Mouse (Mus musculus) 3134 (cell line): ENCODE data around the gene Nprl3.
"Not testable (repeated sequence)": the region's sequence is repeated elsewhere in the genome, so short reads cannot be mapped to it uniquely, and the experiment has no call there.

Source experiments
- DNase-seq: peaks from one replicate; pipeline ENCODE4 v3.0.0-alpha.2; 2011; ENCODE audit warnings: low spot score; ENCODE audit not compliant: insufficient read length; ENCODE audit errors: extremely low read depth

The Nprl3 gene

GRCm38 (mm10) chr11:32267188-32267884 lies at the start of gene Nprl3:
Nprl3 (minus strand) TSS chr11:32267707.
- peak; percentile 95 for DNase-seq

GRCm38 (mm10) chr11:32316009-32316408 lies 48.5 kb upstream of the Nprl3 start:
- no peak for DNase-seq

GRCm38 (mm10) chr11:32309928-32310327 lies 42.4 kb upstream of the Nprl3 start:
- DNase-seq, result no peak

- no peak for DNase-seq
These were observed 41.9 kb upstream of the Nprl3 start for GRCm38 (mm10) chr11:32309446-32309845.

- DNase-seq, result no peak
These were observed 39.5 kb upstream of the Nprl3 start for GRCm38 (mm10) chr11:32307006-32307405.

GRCm38 (mm10) chr11:32303455-32303854 lies 35.9 kb upstream of the Nprl3 start:
- no peak for DNase-seq

GRCm38 (mm10) chr11:32302824-32303419 lies 35.4 kb upstream of the Nprl3 start:
- DNase-seq, result no peak

GRCm38 (mm10) chr11:32301506-32301905 lies 34.0 kb upstream of the Nprl3 start:
- DNase-seq, result no peak

- DNase-seq, result no peak
These were observed 33.1 kb upstream of the Nprl3 start for GRCm38 (mm10) chr11:32300279-32301267.

- DNase-seq, result not testable (repeated sequence)
These were observed 32.4 kb upstream of the Nprl3 start, which contains the start of gene Hbq1a for GRCm38 (mm10) chr11:32299865-32300264. Hbq1a (plus strand) TSS chr11:32300069.

- DNase-seq, result no peak
These were observed 31.0 kb upstream of the Nprl3 start for GRCm38 (mm10) chr11:32298532-32298918.

- DNase-seq, result no peak
These were observed 30.5 kb upstream of the Nprl3 start for GRCm38 (mm10) chr11:32297866-32298531.

GRCm38 (mm10) chr11:32297417-32297816 lies 29.9 kb upstream of the Nprl3 start:
- not testable (repeated sequence) for DNase-seq

- DNase-seq, result not testable (repeated sequence)
These were observed 28.7 kb upstream of the Nprl3 start, which contains the start of gene Hba-a2 for GRCm38 (mm10) chr11:32296203-32296602. Hba-a2 (plus strand) TSS chr11:32296489.

GRCm38 (mm10) chr11:32293479-32293878 lies 26.0 kb upstream of the Nprl3 start:
- not testable (repeated sequence) for DNase-seq

- DNase-seq, result peak; percentile 33
These were observed 25.3 kb upstream of the Nprl3 start for GRCm38 (mm10) chr11:32292819-32293218.

GRCm38 (mm10) chr11:32287493-32287825 lies 20.0 kb upstream of the Nprl3 start:
- DNase-seq, result no peak

GRCm38 (mm10) chr11:32286695-32287492 lies 19.4 kb upstream of the Nprl3 start, which contains the start of gene Hbq1b:
Hbq1b (plus strand) TSS chr11:32286965.
- peak; percentile 27 for DNase-seq

GRCm38 (mm10) chr11:32285887-32286286 lies 18.4 kb upstream of the Nprl3 start:
- not testable (repeated sequence) for DNase-seq
